Mouse (Mus musculus): ENCODE data around the gene Notch4.

The Notch4 gene

DNA sequence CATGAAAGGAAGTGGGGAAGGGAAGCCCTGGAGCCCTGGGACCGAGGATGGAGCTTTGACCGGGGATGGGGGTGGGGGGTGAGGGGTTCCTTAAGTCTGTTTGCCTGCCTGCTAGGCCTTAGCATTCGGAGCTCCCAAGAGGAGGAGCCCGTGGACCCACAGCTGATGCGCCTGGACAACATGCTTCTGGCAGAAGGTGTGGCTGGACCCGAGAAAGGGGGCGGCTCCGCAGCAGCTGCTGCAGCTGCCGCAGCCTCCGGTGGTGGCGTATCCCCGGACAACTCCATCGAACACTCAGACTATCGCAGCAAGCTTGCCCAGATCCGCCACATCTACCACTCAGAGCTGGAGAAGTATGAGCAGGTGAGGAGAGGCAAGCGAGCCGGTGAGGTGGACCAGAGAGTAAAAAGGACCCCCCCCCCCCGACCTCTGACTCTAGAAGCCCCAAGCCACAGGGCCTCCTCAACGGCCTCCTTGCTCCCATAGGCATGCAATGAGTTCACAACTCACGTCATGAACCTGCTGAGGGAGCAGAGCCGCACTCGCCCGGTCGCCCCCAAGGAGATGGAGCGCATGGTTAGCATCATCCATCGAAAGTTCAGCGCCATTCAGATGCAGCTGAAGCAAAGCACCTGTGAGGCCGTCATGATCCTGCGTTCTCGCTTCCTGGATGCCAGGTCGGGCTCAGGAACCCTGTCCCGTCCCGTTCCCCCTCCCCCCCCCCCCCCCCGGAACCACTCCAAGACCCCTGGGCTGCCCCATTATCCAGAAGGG lies 29.9 kb downstream of the Notch4 start:
- no peak for DNase-seq (ENCODE audit: low spot score)

DNA sequence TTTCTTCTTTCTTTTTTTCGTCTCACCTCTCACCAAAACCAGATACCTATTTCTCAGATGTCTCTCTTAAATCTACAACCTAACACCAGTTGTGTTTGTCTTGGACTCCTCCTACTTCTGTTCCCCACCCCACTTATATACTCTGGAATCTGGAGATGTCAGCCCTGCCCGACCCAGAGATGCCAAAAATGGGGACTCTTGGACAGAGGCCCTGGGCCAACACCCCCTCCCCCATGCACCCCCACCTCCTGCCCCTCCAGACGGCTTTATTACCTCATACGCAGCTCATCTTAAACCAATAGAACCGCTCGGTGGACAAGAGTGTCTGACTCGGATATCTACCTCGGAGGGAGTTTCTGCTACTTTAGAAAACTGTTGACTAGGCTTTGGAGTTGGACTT lies 32.0 kb downstream of the Notch4 start:
- DNase-seq (ENCODE audit: low spot score) = no peak

DNA sequence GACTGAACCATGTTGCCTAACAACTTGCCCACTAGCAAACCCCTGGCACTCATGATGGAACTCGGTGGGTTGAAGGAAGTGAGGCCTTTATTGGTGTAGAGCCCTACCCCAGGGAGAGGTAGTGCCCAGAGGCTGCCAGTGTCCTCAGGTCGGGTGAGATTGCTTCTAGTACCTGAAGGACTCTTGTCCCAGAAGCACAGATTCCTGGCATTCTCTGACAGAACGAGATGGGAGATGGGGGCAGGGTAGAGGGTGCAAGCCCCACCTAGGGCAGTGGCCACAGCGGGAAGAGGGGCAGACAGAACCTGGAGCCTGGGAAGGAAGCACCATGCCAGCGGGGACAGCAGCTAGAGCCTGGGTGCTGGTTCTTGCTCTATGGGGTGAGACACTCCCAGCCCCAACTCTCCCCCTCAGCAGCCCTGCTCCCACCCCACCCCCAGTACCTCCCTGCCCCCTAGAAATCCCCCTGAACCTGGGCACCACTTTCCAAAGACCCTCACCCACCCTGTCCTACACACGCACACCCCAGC lies 33.6 kb downstream of the Notch4 start, which contains the start of gene Ager:
Ager (plus strand) TSS at position 297 of the 530 bp plus-strand sequence.
- no peak for DNase-seq (ENCODE audit: low spot score)

DNA sequence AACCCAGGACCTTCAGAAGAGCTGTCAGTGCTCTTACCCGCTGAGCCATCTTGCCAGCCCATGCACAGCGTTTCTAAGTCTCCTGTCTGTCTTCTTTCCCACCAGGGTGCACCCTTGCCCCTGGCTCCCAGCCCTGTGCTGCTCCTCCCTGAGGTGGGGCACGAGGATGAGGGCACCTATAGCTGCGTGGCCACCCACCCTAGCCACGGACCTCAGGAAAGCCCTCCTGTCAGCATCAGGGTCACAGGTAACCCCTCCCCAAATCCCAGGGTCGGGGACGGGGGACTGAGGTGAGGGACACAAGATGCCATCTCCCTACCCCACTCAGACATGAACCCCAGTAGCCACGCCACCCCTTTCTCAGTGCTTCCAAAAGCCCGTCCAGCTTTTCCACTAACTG lies 35.8 kb downstream of the Notch4 start:
- DNase-seq (ENCODE audit: low spot score) = no peak

DNA sequence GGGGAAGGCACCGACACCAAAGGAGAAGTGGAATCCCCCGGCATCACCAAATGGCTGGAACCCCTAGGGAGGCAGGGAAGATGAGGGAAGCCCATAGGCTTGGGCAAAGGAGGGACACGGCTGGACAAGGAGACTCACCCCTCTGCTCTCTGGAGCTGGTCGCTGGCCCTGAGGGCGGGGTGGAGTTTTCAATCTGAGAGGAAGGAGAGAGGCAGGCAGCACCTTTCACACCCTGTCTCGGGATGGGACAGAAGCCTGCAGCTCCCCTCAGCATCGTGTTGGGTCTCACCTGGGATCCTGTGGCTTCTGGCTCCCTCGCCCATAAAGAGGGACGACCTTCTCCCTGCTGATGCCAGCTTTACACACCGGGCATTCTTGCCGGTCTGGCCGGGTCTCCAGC lies 37.7 kb downstream of the Notch4 start:
- DNase-seq (ENCODE audit: low spot score) = no peak

DNA sequence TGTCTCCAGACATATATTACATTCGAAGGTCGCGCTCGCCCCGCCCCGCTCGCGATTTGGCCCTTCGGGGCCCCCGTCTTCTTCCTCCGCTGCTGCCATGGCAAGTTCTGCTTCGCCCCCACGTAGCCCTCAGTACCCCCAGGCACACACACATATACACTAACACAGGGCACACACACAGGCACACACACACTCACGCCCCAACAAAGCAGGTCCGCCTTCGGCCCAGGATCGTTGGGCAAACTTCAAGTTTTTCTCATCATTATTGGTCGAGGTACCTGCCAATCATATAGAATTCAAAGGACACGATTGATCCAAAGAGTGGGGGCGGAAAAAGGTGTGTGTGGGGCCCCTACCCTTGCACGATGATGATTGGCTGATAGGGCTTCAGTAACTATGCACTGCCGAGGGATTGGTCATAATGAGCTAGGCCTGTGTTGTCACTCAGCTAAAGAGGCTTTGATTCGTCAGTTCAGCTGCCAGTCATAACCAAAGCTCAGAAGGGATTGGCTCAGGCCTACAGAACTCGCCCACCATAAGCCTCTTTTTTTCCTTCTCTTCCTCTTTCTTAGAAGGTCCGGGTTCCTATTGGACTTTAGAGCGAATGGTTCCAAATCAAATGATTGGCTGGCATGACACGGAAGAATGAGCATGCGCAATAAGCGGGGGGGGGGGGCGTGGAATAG lies 39.5 kb downstream of the Notch4 start, which contains the start of gene Rnf5:
Rnf5 (minus strand) TSS at position 316 of the 686 bp plus-strand sequence.
- peak; percentile 98 for DNase-seq (ENCODE audit: low spot score)

DNA sequence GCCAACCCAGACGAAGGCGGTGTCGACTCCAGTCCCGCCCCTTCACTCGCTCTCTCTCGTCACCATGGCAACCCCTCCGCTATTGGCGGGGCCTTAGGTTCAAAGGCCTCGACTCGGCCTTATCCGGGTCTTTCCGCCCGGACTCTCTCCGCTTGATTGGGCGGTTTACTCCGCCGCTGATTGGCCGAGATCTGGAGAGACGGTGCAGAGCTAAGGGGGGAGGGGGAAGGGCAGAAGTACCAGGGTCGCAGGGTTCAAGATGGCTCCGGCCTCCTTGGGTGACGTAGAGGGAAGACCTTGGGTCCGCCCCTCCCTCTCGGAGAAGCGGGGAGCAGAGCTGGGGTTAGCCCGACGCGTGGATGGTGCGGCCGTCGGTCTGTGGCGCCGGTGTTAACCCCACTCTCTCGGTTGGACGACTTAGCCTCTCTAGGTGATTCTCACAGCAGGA lies 40.0 kb downstream of the Notch4 start, which contains the start of gene Agpat1:
Agpat1 (plus strand) TSS at position 202 of the 448 bp plus-strand sequence.
- DNase-seq (ENCODE audit: low spot score) = peak; percentile 98

DNA sequence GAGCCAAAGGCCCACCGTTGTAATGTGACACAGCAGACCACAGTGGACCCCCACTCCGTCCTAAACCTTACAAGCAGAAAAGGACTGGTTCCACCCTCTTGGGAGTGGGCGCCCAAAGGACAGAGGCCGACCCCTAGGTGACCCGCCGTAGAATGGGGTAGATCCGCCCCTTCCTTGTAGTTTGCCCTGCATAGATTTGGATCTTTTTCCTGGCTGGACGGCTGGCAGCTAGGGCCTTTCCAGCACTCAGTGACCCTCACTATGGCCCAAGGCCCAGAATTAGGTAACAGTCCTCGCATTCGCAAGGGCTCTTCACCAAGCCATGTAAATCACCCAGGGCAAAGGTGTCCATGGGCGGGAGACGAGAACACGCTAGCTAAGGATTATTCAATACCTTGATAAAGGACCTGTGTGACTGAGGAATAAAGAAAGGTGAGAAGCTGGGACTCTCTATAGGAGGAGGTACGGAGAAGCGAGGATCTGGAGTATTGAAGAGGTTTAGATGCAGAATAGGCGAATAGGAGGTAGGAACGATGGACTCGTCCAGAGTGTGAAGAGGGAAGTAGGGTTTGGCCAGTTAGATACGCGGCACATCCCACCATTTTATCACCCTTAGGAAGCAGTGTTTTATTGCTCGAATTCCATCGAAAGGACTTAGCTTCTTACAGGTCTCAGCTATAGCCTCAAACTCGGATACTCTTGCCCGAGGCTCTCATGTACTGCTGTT lies 40.6 kb downstream of the Notch4 start:
- peak; percentile 64 for DNase-seq (ENCODE audit: low spot score)

DNA sequence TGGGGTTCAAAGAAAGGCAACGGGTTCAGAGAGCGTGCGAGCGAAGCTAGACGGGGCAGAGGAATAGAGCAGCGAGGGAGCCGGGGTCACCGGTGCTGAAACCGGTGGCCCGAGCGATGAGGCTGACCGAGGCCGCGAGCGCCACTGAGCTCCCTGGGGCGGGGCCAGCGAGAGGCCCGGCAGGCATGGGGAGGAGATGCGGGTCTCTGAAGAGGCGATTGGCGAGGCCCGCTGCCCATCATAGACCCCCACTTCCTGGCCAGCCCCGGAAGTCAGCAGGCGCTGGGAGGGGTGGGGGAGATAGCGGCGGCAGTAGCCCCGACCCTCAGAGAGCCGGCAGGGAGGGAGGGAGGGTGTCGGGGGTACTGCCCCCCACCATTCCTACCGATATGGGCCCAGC lies 41.5 kb downstream of the Notch4 start:
- DNase-seq (ENCODE audit: low spot score) = peak; percentile 98

DNA sequence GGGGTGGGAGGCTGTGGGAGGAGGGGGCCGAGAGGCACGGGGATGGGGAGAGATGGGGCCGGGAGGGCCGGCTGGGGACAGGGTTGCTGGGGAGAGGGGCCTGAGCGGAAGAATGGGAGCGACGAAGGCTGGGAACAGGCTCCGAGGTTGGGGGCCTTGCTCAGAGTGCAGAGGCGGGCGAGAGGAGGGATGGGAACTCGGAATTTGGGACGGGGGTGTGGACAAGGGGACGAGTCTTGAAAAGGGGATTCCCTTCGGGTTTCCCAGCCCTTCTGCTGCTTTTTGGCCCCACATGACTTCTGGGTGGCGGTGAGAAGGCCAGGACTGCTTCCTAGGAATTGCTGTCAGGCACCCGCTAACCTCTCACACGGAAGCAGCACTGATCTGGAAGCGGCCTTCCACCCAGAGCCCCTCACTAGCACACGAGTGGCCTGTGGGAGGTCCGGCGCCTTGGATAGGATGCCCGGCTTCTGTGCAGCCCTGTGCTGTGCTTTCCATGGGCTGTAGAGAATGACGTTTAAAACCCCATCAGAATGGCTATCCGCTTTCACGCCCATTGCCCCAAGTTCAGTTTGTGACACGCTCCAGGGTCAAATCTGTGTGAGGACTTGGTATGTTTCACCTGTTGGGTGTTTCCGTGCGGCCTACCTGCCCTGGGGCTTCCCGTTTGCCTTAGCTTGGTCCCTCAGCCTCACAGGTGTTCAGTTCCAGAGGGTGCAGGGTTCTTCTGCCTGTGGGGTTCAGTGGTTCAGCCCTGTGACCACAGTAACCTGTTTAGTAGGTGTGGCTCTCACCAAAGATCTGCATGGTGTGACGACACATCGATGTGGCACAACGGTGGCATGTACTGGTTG lies 42.3 kb downstream of the Notch4 start:
- DNase-seq (ENCODE audit: low spot score) = peak; percentile 64

DNA sequence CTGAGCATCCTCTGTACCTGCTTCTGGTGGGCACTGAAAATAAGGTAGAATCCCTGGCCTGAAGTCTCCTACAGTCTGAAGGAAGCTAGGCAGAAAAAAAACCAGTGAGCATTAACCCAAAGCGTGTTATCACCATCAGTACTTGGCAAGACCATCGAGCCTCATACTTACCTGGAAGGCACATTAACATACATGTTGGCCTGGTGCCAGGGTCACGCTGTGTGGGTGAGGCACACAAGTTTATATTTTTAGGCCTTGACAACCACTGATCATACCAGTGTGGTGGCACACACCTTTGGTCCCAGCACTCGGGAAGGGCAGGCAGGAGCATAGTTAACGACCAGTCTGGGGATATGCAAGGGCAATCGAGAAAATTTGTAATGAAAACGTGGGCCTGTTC lies 43.9 kb downstream of the Notch4 start:
- DNase-seq (ENCODE audit: low spot score) = peak; percentile 74

DNA sequence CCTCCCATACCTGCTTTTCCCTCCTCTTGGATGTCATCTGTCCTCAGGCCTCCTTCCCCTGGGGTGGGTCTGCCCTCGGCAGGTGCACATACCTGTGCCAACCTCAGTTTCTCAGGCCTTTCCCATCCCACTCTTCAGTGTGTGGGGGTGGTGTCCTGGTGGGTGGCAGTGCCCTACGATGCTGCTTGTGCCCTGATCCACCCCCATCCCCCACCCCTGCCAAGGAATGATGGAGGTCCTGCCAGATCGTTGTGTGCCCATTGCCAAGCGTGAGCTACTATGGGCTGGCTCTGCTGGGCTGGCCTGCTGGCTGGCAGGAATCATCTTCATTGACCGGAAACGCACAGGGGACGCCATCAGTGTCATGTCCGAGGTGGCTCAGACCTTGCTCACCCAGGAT lies 47.0 kb downstream of the Notch4 start:
- no peak for DNase-seq (ENCODE audit: low spot score)

DNA sequence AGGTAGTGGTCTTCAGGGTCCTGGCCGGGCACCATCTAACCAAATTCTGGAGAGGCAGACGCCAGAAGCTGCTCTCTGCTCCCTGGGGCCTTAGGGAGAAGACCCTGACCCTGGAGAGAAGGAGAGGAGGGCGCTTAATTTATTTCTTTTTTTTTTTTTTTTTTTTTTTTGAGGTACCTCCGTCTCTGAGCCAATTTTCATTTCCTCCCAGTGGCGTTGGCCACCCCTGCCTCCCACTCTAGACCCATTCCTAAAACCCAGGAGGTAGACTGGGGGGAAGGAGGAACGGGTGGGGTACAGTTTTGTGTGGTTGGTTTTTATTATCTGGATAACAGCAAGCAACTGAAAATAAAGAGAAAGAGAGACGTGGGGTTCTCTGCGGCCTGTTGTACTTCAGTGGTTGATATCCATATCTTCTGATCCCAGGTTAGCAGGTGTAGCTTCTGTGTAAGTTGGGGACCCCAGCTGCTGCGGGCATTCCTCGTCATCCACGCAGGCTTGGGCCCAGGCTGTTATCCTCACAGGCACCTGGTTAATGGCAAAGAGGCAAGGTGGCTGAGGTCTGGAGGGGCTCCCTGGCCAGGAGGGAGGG lies 49.1 kb downstream of the Notch4 start:
- no peak for DNase-seq (ENCODE audit: low spot score)

DNA sequence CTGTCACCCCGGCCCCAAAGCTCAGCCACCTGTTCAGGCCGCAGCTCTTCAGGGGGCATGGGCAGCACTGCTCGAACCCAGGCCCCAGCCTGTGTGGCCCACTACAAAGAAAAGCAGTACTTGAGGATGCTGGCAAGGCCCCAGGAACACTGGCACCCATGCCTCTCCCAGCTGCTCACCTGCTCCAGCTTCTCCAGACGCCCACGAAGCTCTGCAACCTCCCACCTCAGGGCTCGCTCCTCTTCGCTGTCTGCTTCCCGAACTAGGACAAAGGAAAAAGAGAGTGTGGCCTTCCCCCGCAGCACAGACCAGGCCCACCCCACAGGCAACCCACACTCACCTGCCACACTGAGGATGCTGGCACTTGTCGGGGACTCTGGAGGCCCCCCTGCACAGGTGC lies 49.8 kb downstream of the Notch4 start:
- DNase-seq (ENCODE audit: low spot score) = no peak

DNA sequence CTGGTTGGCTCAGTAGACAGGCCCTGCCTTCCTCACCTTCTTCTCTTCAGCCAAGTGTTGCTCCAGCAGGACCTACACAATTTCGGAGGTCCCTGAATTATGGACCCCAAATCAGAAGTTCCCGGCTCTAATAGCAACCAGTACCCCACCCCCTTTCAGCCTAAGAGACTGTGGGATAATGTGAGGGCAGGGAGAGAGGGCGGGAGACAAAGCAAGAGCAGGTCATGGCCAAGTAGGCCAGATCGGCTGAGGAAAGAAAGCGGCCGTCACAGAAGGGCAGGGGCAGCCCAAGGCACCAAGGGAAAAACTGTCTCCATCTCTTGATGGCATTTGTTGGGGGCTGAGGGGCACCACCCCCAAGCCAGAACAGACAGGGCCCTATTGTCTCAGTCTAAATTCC lies 51.8 kb downstream of the Notch4 start, which contains the start of gene Egfl8:
Egfl8 (minus strand) TSS at position 101 of the 400 bp plus-strand sequence.
- DNase-seq (ENCODE audit: low spot score) = no peak

DNA sequence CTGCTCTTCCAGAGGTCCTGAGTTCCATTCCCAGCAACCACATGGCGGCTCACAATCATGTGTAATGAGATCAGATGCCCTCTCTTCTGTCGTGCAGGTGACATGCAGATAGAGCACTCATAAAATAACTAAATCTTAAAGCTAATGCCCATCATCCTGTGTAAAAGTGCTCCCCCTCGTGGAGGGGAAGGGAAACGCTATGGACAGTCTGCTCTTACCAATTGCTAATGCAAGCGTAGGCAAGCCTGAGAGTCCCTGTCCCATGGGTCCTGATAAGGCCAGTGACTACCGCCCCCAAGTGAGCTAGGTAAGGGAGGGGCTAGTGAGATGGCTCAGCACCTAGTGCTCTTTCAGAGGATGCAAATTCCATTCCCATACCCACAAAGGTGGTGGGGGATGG lies 54.9 kb downstream of the Notch4 start:
- DNase-seq (ENCODE audit: low spot score) = no peak

DNA sequence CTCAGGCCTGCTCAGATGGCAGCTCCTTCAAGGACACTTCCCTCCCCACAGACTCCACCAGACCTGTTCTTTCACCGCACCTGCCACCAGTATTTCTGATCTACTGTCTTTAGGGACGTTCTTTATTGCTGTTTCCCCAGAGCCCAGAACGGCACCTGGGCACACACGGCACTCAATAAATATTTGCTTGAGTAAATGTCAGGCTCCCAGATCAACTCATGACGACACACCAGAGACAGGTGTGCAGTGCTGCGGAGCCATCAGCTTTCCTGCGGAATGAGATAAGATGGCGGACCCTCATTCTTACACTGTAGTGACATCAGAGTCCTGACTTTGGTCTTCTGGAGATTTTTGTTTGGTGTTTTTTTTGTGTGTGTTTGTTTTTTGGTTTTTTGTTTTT lies 56.9 kb downstream of the Notch4 start:
- no peak for DNase-seq (ENCODE audit: low spot score)

DNA sequence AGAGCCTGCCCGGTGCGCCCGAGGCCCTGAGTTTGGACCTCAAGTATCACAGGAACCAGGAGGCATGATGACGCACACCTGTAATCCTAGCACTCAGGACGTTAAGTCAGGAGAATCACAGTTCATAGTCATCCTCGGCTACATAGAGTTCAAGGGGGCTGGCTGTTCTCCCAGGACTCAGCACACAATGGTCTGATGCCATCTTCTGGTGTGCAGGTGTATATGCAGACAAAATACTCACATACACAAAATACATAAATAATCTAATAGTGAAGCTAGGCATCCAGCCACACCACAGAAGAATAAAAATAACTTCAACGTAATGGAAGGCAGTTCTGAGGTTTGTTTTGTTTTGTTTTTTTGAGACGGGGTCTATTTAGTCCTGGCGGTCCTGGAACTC lies 59.1 kb downstream of the Notch4 start:
- DNase-seq (ENCODE audit: low spot score) = no peak

DNA sequence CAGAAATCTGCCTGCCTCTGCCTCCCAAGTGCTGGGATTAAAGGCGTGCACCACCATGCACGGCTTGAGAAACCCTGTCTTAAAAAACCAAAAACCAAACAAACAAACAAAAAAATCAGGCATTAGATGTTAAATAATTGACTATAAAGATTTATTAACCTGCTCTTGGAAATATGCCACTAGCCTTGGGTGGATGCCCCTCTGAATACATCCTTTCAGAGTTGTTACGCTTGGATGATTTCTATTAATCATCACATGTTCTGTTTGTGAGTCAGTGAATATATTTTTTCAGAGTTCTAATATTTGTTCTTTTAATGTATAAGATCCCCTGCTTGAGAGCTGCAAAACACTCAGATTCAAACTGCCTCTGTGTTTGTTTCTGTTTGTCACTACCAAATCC lies 60.9 kb downstream of the Notch4 start:
- no peak for DNase-seq (ENCODE audit: low spot score)

DNA sequence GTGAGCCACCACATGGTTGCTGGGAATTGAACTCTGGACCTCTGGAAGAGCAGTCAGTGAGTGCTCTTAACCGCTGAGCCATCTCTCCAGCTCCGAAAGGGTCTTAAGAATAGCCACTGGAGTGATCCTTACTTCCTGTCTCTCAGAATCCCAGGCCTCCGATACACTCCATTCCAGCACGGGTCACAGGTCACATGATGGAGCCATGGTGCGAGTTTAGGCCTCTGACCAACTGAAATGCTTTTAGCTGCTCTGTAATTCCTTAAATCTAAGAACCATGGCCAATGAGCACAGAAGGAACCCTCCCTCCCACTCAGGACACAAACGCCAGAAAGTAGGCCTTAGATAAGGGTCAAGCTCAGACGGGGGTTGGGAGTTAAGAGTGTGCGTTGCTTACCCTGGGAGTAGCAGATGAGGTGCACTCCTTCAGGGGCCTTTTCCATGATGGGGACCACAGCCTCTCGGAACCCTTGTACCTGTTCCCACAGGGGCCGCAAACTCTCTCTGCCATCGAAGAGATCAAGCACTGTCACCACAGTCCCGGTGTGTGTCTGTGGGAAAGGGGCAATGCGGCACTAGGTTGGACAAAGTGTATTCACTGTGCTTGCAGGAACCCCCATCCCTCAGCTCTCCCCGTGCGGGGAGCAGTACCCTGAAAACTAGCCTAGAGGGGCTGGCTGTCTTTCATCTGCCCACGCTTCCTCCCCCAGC lies 62.1 kb downstream of the Notch4 start:
- DNase-seq (ENCODE audit: low spot score) = peak; percentile 46

All from testis, postnatal 10 days (tissue).